Mouse (Mus musculus) heart, embryonic 13.5 days (tissue): ENCODE measurements around the gene Rps23. TPM values are rescaled to one million over a fixed set of nuclear protein-coding genes. Genes with fewer than 3 reads are reported as not detected.
"Not testable (repeated sequence)": the region's sequence is repeated elsewhere in the genome, so short reads cannot be mapped to it uniquely, and the experiment has no call there.

Experiments
- ATAC-seq: fragments of 200-750 bp; cut with Nextera tagmentation; 2 replicates; pipeline ENCODE4 v1.8.0; 2017; ENCODE audit warnings: moderate TSS enrichment; ENCODE audit not compliant: insufficient number of reproducible peaks, low FRiP score, low TSS enrichment; ENCODE audit errors: extremely low read depth
- H3K27ac ChIP-seq: fragments of 300-500 bp; sonication (generic); replicated peaks from 2 replicates; pipeline ENCODE4 v1.5.1; 2015; ENCODE audit warnings: moderate library complexity, mild to moderate bottlenecking, inconsistent platforms
- H3K27me3 ChIP-seq: fragments of 300-500 bp; sonication (generic); replicated peaks from 2 replicates; pipeline ENCODE4 v1.6.1; 2015; ENCODE audit warnings: mild to moderate bottlenecking, inconsistent platforms
- H3K36me3 ChIP-seq: fragments of 300-500 bp; sonication (generic); 2 replicates; pipeline ENCODE4 v1.6.1; 2015; ENCODE audit warnings: mild to moderate bottlenecking, inconsistent platforms
- H3K4me1 ChIP-seq: fragments of 300-500 bp; sonication (generic); 2 replicates; pipeline ENCODE4 v1.6.1; 2015; ENCODE audit warnings: inconsistent platforms
- H3K4me2 ChIP-seq: fragments of 300-500 bp; sonication (generic); 2 replicates; pipeline ENCODE4 v1.6.1; 2015; ENCODE audit warnings: inconsistent platforms, mild to moderate bottlenecking, moderate library complexity
- H3K4me3 ChIP-seq: fragments of 300-500 bp; sonication (generic); 2 replicates; pipeline ENCODE4 v1.5.1; 2015; ENCODE audit warnings: moderate library complexity, mild to moderate bottlenecking, inconsistent platforms
- H3K9ac ChIP-seq: fragments of 300-500 bp; sonication (generic); 2 replicates; pipeline ENCODE4 v1.6.1; 2015; ENCODE audit warnings: inconsistent platforms, mild to moderate bottlenecking, moderate library complexity
- H3K9me3 ChIP-seq: fragments of 300-500 bp; sonication (generic); 2 replicates; pipeline ENCODE4 v1.6.1; 2016; ENCODE audit warnings: inconsistent platforms
- WGBS: fragments of 180-500 bp; shearing (Covaris S2); methylation state at CpG from one replicate; pipeline ENCODE4 v1.1.7; 2015; ENCODE audit warnings: mixed read lengths; 5-methylcytosine and 5-hydroxymethylcytosine counted together
- polyA plus RNA-seq: library from polyadenylated mRNA; unstranded; fragments of >200 nt; fragmentation: Nextera tagmentation; extraction: Ambion mirVana; gene quantifications from 2 replicates; pipeline ENCODE4 v1.2.1, GENCODE M21; 2015

Rps23 gene
- polyA plus RNA-seq, 1 experiment from 2014 or later: 126 TPM

- H3K9ac ChIP-seq: no peak overlapping the region
- H3K4me1 ChIP-seq: no peaks in the 10 kb centered on the region
- no peaks in the 10 kb centered on the region for H3K27me3 ChIP-seq
- H3K36me3 ChIP-seq: no peaks in the 10 kb centered on the region
- no peak overlapping the region for H3K4me2 ChIP-seq
- H3K9me3 ChIP-seq: no peaks in the 10 kb centered on the region
- ATAC-seq: no peak
- no peak overlapping the region for H3K27ac ChIP-seq
- no peak overlapping the region for H3K4me3 ChIP-seq
- 81% methylated on average over 17 of the region's 17 CpGs for WGBS
Measured at GRCm38 (mm10) chr13:90912760-90913674, 9.7 kb upstream of the Rps23 start.

- Histone ChIP-seq H3K4me2 (no peak overlapping the region), H3K4me1 (no peaks in the 10 kb centered on the region), H3K4me3 (no peak overlapping the region), H3K9ac (no peak overlapping the region), H3K27me3 (no peaks in the 10 kb centered on the region), H3K27ac (no peak overlapping the region), H3K36me3 (no peaks in the 10 kb centered on the region), H3K9me3 (no peaks in the 10 kb centered on the region)
- WGBS: 49% methylated on average over 7 of the region's 7 CpGs
- no peak for ATAC-seq
Measured at GRCm38 (mm10) chr13:90913675-90914192, 9.0 kb upstream of the Rps23 start.

- Histone ChIP-seq H3K9ac (no peak overlapping the region), H3K27ac (no peak overlapping the region), H3K27me3 (no peaks in the 10 kb centered on the region), H3K9me3 (no peaks in the 10 kb centered on the region), H3K4me2 (no peak overlapping the region), H3K4me3 (no peak overlapping the region), H3K36me3 (no peaks in the 10 kb centered on the region), H3K4me1 (no peaks in the 10 kb centered on the region)
- WGBS: 87% methylated on average over 4 of the region's 4 CpGs
- ATAC-seq: no peak
Measured at GRCm38 (mm10) chr13:90914721-90915120, 8.0 kb upstream of the Rps23 start.

GRCm38 (mm10) chr13:90923617-90924016, 859 bp downstream of the Rps23 start:
- ATAC-seq: not testable (repeated sequence)

GRCm38 (mm10) chr13:90924072-90924471, 1.3 kb downstream of the Rps23 start:
- Histone ChIP-seq H3K4me2 (peak overlapping the region; percentile 73), H3K27me3 (no peaks in the 10 kb centered on the region), H3K4me3 (peak overlapping the region; percentile 94), H3K4me1 (peaks cover 7% of the 10 kb centered on the region), H3K9ac (peak overlapping the region; percentile 99), H3K36me3 (peaks cover 48% of the 10 kb centered on the region), H3K9me3 (no peaks in the 10 kb centered on the region), H3K27ac (peak overlapping the region; percentile 81; the same call in 1 of the 2 replicates)
- WGBS: 43% methylated on average over 9 of the region's 9 CpGs
- no peak for ATAC-seq

More at GRCm38 (mm10) chr13:90923617-90924016, 859 bp downstream of the Rps23 start:
- Histone ChIP-seq H3K9ac (peak overlapping the region; percentile 99), H3K4me2 (peak overlapping the region; percentile 73), H3K36me3 (peaks cover 44% of the 10 kb centered on the region), H3K27ac (peak overlapping the region; percentile 81), H3K4me3 (peak overlapping the region; percentile 94)
- not testable (repeated sequence) for H3K4me1 ChIP-seq, H3K9me3 ChIP-seq, H3K27me3 ChIP-seq
- WGBS: under 1% methylated on average over 13 of the region's 13 CpGs

- H3K27me3 ChIP-seq: no peaks in the 10 kb centered on the region
- 87% methylated on average over 5 of the region's 5 CpGs for whole genome bisulfite sequencing
- no peak overlapping the region for H3K4me2 ChIP-seq
- H3K4me3 ChIP-seq: no peak overlapping the region
- no peaks in the 10 kb centered on the region for H3K9me3 ChIP-seq
- H3K27ac ChIP-seq: no peak overlapping the region
- H3K9ac ChIP-seq: no peak overlapping the region
- H3K36me3 ChIP-seq: peaks cover 49% of the 10 kb centered on the region
- no peak for ATAC-seq
- peaks cover 7% of the 10 kb centered on the region for H3K4me1 ChIP-seq
Measured at GRCm38 (mm10) chr13:90925191-90925590, 2.4 kb downstream of the Rps23 start.

- Histone ChIP-seq H3K27me3 (no peaks in the 10 kb centered on the region), H3K4me1 (peaks cover 7% of the 10 kb centered on the region), H3K9ac (no peak overlapping the region), H3K4me2 (no peak overlapping the region), H3K9me3 (no peaks in the 10 kb centered on the region), H3K27ac (no peak overlapping the region), H3K36me3 (peaks cover 49% of the 10 kb centered on the region), H3K4me3 (no peak overlapping the region)
- WGBS: 74% methylated on average over 7 of the region's 7 CpGs
- no peak for ATAC-seq
Measured at GRCm38 (mm10) chr13:90926125-90926765, 3.5 kb downstream of the Rps23 start.

- WGBS: 65% methylated on average over 5 of the region's 5 CpGs
Measured at GRCm38 (mm10) chr13:90926938-90927633, 4.3 kb downstream of the Rps23 start.

GRCm38 (mm10) chr13:90928266-90928665, 5.5 kb downstream of the Rps23 start:
- not testable (repeated sequence) for H3K4me2 ChIP-seq, H3K27ac ChIP-seq, H3K4me1 ChIP-seq, ATAC-seq, H3K4me3 ChIP-seq, H3K9ac ChIP-seq, H3K9me3 ChIP-seq, H3K27me3 ChIP-seq
- peaks cover 49% of the 10 kb centered on the region for H3K36me3 ChIP-seq
- 88% methylated on average over 9 of the region's 10 CpGs for WGBS

More at GRCm38 (mm10) chr13:90926938-90927633, 4.3 kb downstream of the Rps23 start:
- Histone ChIP-seq H3K4me3 (no peak overlapping the region), H3K9ac (no peak overlapping the region), H3K4me1 (peaks cover 7% of the 10 kb centered on the region), H3K27me3 (no peaks in the 10 kb centered on the region), H3K36me3 (peaks cover 49% of the 10 kb centered on the region), H3K27ac (no peak overlapping the region), H3K9me3 (no peaks in the 10 kb centered on the region), H3K4me2 (no peak overlapping the region)
- ATAC-seq: no peak

- Histone ChIP-seq H3K27ac (no peak overlapping the region), H3K9ac (no peak overlapping the region), H3K4me1 (no peaks in the 10 kb centered on the region), H3K9me3 (no peaks in the 10 kb centered on the region), H3K4me2 (no peak overlapping the region), H3K27me3 (no peaks in the 10 kb centered on the region), H3K36me3 (peaks cover 43% of the 10 kb centered on the region), H3K4me3 (no peak overlapping the region)
- WGBS: 22% methylated on average over 5 of the region's 5 CpGs
- ATAC-seq: no peak
Measured at GRCm38 (mm10) chr13:90929847-90930246, 7.1 kb downstream of the Rps23 start.

- Histone ChIP-seq H3K4me2 (no peak overlapping the region), H3K36me3 (peaks cover 9% of the 10 kb centered on the region), H3K27ac (no peak overlapping the region), H3K9ac (no peak overlapping the region), H3K27me3 (no peaks in the 10 kb centered on the region), H3K9me3 (no peaks in the 10 kb centered on the region), H3K4me3 (no peak overlapping the region), H3K4me1 (no peaks in the 10 kb centered on the region)
- 77% methylated on average over 3 of the region's 3 CpGs for WGBS
- ATAC-seq: no peak
Measured at GRCm38 (mm10) chr13:90933256-90933655, 10.5 kb downstream of the Rps23 start.
